Mouse (Mus musculus) forebrain, postnatal 0 days (tissue): Measurements from ENCODE around the gene 5330417H12Rik. TPM values are rescaled to one million over a fixed set of nuclear protein-coding genes. Genes with fewer than 3 reads are reported as not detected.

ENCODE experiments used
- ATAC-seq: fragments of 200-750 bp; cut with Nextera tagmentation; 2 replicates; pipeline ENCODE4 v1.8.0; 2017; ENCODE audit warnings: mild to moderate bottlenecking, moderate library complexity
- DNase-seq: peaks from one replicate; pipeline ENCODE4 v3.0.0-alpha.2; 2015
- H3K27ac ChIP-seq: fragments of 300-500 bp; sonication (generic); 2 replicates; pipeline ENCODE4 v1.5.1; 2014; ENCODE audit warnings: low read depth, mild to moderate bottlenecking, antibody characterized with exemption, low read length, moderate library complexity, mixed read lengths
- H3K27me3 ChIP-seq: fragments of 300-500 bp; sonication (generic); 2 replicates; pipeline ENCODE4 v1.6.1; 2014; ENCODE audit warnings: mild to moderate bottlenecking, low read length, mixed read lengths; ENCODE audit not compliant: insufficient read depth
- H3K36me3 ChIP-seq: fragments of 300-500 bp; sonication (generic); 2 replicates; pipeline ENCODE4 v1.6.1; 2014; ENCODE audit warnings: mild to moderate bottlenecking, moderate library complexity; ENCODE audit not compliant: insufficient read depth
- H3K4me1 ChIP-seq: fragments of 300-500 bp; sonication (generic); 2 replicates; pipeline ENCODE4 v1.6.1; 2014; ENCODE audit warnings: antibody characterized with exemption; ENCODE audit not compliant: insufficient read depth
- H3K4me2 ChIP-seq: fragments of 300-500 bp; sonication (generic); 2 replicates; pipeline ENCODE4 v1.6.1; 2014; ENCODE audit warnings: low read depth, mild to moderate bottlenecking, moderate library complexity
- H3K4me3 ChIP-seq: fragments of 300-500 bp; sonication (generic); 2 replicates; pipeline ENCODE4 v1.5.1; 2014; ENCODE audit warnings: low read depth, low read length, mixed read lengths
- H3K9ac ChIP-seq: fragments of 300-500 bp; sonication (generic); 2 replicates; pipeline ENCODE4 v1.6.1; 2014; ENCODE audit warnings: mild to moderate bottlenecking
- H3K9me3 ChIP-seq: fragments of 300-500 bp; sonication (generic); 2 replicates; pipeline ENCODE4 v1.6.1; 2016; ENCODE audit warnings: low read length
- CTCF ChIP-seq: sonication (generic); IDR thresholded peaks from 2 replicates; pipeline ENCODE4 v1.5.1; 2016; ENCODE audit warnings: antibody characterized with exemption, control low read depth, low read depth
- WGBS: fragments of 180-500 bp; shearing (Covaris S2); extraction: QIAGEN DNeasy Blood & Tissue Kit; methylation state at CpG from one replicate; pipeline ENCODE4 v1.1.7; 2014; 5-methylcytosine and 5-hydroxymethylcytosine counted together
- polyA plus RNA-seq: library from polyadenylated mRNA; unstranded; fragments of >200 nt; fragmentation: Nextera tagmentation; extraction: Ambion mirVana; gene quantifications from 2 replicates; pipeline ENCODE4 v1.2.1, GENCODE M21; 2015
- total RNA-seq: library from RNA; depleted of rRNA; stranded (reverse); fragments of >200 nt; gene quantifications from 2 replicates; pipeline ENCODE4 v1.2.3, GENCODE M21; 2014

5330417H12Rik gene
- total and polyA plus RNA-seq, 2 experiments from 2014 or later = not detected

- Histone ChIP-seq H3K36me3 (no peaks in the 10 kb centered on the region), H3K27me3 (no peaks in the 10 kb centered on the region), H3K4me1 (no peaks in the 10 kb centered on the region), H3K4me2 (no peak overlapping the region), H3K9ac (no peak overlapping the region), H3K4me3 (no peak overlapping the region), H3K27ac (no peak overlapping the region), H3K9me3 (no peaks in the 10 kb centered on the region)
- ATAC-seq (no peak), DNase-seq (no peak)
- no peak for TF ChIP-seq CTCF
- WGBS = 88% methylated on average over 1 of the region's 1 CpGs
These were observed 17.2 kb downstream of the 5330417H12Rik start for GRCm38 (mm10) chr7:107607766-107608165.

GRCm38 (mm10) chr7:107602913-107603312 is 22.0 kb downstream of the 5330417H12Rik start:
- ATAC-seq (no peak), DNase-seq (no peak)
- Histone ChIP-seq H3K27ac (no peak overlapping the region), H3K36me3 (no peaks in the 10 kb centered on the region), H3K4me1 (no peaks in the 10 kb centered on the region), H3K4me2 (no peak overlapping the region), H3K4me3 (no peak overlapping the region), H3K27me3 (no peaks in the 10 kb centered on the region), H3K9ac (no peak overlapping the region), H3K9me3 (no peaks in the 10 kb centered on the region)
- no peak for TF ChIP-seq CTCF
- WGBS = 57% methylated on average over 6 of the region's 6 CpGs

- Histone ChIP-seq H3K4me1 (no peaks in the 10 kb centered on the region), H3K9me3 (no peaks in the 10 kb centered on the region), H3K36me3 (no peaks in the 10 kb centered on the region), H3K4me2 (no peak overlapping the region), H3K27me3 (no peaks in the 10 kb centered on the region), H3K27ac (no peak overlapping the region), H3K9ac (no peak overlapping the region), H3K4me3 (no peak overlapping the region)
- 87% methylated on average over 4 of the region's 4 CpGs for WGBS
- no peak for TF ChIP-seq CTCF
- DNase-seq = no peak
- no peak for ATAC-seq
These were observed 22.5 kb downstream of the 5330417H12Rik start for GRCm38 (mm10) chr7:107602505-107602904.

GRCm38 (mm10) chr7:107600651-107601050 is 24.3 kb downstream of the 5330417H12Rik start:
- no peak for ATAC-seq
- 78% methylated on average over 5 of the region's 5 CpGs for WGBS
- Histone ChIP-seq H3K4me2 (no peak overlapping the region), H3K36me3 (no peaks in the 10 kb centered on the region), H3K4me1 (no peaks in the 10 kb centered on the region), H3K27me3 (no peaks in the 10 kb centered on the region), H3K27ac (no peak overlapping the region), H3K4me3 (no peak overlapping the region), H3K9me3 (no peaks in the 10 kb centered on the region), H3K9ac (no peak overlapping the region)
- DNase-seq = no peak
- TF ChIP-seq CTCF = no peak

GRCm38 (mm10) chr7:107597956-107598355 is 27.0 kb downstream of the 5330417H12Rik start:
- H3K9me3 ChIP-seq = no peaks in the 10 kb centered on the region
- no peaks in the 10 kb centered on the region for H3K36me3 ChIP-seq
- WGBS = 89% methylated on average over 3 of the region's 3 CpGs
- H3K4me3 ChIP-seq = no peak overlapping the region
- ATAC-seq (no peak), DNase-seq (no peak)
- no peak overlapping the region for H3K4me2 ChIP-seq
- no peak for TF ChIP-seq CTCF
- no peak overlapping the region for H3K27ac ChIP-seq
- H3K4me1 ChIP-seq = no peaks in the 10 kb centered on the region
- H3K9ac ChIP-seq = no peak overlapping the region
- H3K27me3 ChIP-seq = no peaks in the 10 kb centered on the region; the same call in 1 of the 2 replicates

GRCm38 (mm10) chr7:107596753-107597152 is 28.2 kb downstream of the 5330417H12Rik start:
- Histone ChIP-seq H3K27me3 (no peaks in the 10 kb centered on the region; the same call in 1 of the 2 replicates), H3K36me3 (no peaks in the 10 kb centered on the region), H3K9ac (no peak overlapping the region), H3K4me3 (no peak overlapping the region), H3K4me2 (no peak overlapping the region), H3K4me1 (no peaks in the 10 kb centered on the region), H3K27ac (no peak overlapping the region), H3K9me3 (no peaks in the 10 kb centered on the region)
- ATAC-seq (no peak), DNase-seq (no peak)
- no peak for TF ChIP-seq CTCF

GRCm38 (mm10) chr7:107595426-107595825 is 29.5 kb downstream of the 5330417H12Rik start:
- ATAC-seq (no peak), DNase-seq (no peak)
- no peak for TF ChIP-seq CTCF
- Histone ChIP-seq H3K4me2 (peak overlapping the region; percentile 93), H3K4me1 (no peaks in the 10 kb centered on the region), H3K9me3 (no peaks in the 10 kb centered on the region), H3K36me3 (no peaks in the 10 kb centered on the region), H3K27ac (no peak overlapping the region), H3K9ac (0 out of 2 replicates have a peak overlapping the region, but pooled peaks have one; percentile 46), H3K4me3 (peak overlapping the region; percentile 66), H3K27me3 (no peaks in the 10 kb centered on the region; the same call in 1 of the 2 replicates)
- WGBS = 15% methylated on average over 13 of the region's 13 CpGs
